Mouse (Mus musculus) stomach, postnatal 0 days (tissue): ENCODE results near the gene Myo10.

Source experiments
- CTCF ChIP-seq: IDR thresholded peaks from 2 replicates; pipeline ENCODE4 v1.5.1; 2016; ENCODE audit warnings: antibody characterized with exemption, low read depth, mild to moderate bottlenecking, moderate library complexity
- EP300 ChIP-seq: optimal IDR thresholded peaks from 2 replicates; pipeline ENCODE3; 2016; ENCODE audit warnings: antibody characterized with exemption

DNA sequence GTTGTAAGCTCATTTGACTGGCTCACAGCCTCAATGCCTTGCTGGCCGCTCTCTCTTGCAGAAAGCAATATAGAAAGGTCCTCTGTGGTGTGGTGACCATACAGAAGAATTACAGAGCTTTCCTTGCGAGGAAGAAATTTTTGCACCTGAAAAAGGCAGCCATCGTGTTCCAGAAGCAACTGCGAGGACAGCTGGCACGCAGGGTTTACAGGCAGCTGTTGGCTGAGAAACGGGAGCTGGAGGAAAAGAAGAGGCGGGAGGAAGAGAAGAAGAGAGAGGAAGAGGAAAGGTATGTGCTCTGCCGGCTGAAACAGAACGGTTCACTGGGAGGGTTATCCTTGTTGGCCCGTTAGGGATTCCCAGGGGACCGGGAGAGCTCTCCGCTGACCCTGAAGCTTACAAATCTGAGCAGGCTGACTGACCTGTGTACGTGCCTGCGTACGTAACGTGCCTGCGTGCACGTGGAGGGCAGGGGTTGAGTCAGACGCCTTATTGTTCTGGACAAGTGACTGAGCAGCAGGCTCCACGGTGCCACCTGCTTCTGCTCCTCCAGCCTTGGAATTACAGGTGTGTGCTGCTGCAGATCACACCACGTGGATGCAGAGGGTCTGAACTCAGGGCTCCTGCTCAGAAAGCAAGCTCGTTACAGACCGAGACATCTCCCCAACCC, 157.3 kb downstream of the Myo10 start:
- TF ChIP-seq CTCF: no peak
- TF ChIP-seq EP300: no peak
